Mouse (Mus musculus) heart, postnatal 14 days (tissue): Measurements from ENCODE around the gene Cryab. TPM values are rescaled to one million over a fixed set of nuclear protein-coding genes. Genes with fewer than 3 reads are reported as not detected.

Source experiments
- DNase-seq, 2 experiments: peaks; one replicate each; pipeline ENCODE4 v3.0.0; 2021 to 2022
- intact Hi-C: fragments of 180-260 bp; cut with DNase I; formaldehyde crosslinking; loops from one replicate; pipeline ENCODE4 v1.15.1; 2025
- total RNA-seq, 2 experiments: library from RNA; stranded (reverse); gene quantifications; 2 replicates each; pipeline ENCODE4 v1.2.3; 2021

Cryab gene
- total RNA-seq, 2 experiments from 2014 or later: 1,337 to 1,386 TPM

- intact Hi-C loops: no loop called here
- no peak for DNase-seq
Observed at GRCm38 (mm10) chr9:50740867-50741784, 10.0 kb upstream of the Cryab start.

GRCm38 (mm10) chr9:50742261-50742660 is 8.9 kb upstream of the Cryab start:
- DNase-seq: no peak
- intact Hi-C loops: no loop called here

- DNase-seq: no peak
- intact Hi-C loops: no loop called here
Observed at GRCm38 (mm10) chr9:50742744-50743143, 8.4 kb upstream of the Cryab start.

- no peak for DNase-seq
- intact Hi-C loops: no loop called here
Observed at GRCm38 (mm10) chr9:50745806-50746205, 5.3 kb upstream of the Cryab start.

GRCm38 (mm10) chr9:50746214-50746677 is 4.9 kb upstream of the Cryab start, which contains the start of gene 2310030G06Rik:
Gene 2310030G06Rik (minus strand): TSS chr9:50746536.
- intact Hi-C loops: no loop called here
- peak in 1 of 2 experiments; percentile 33 for DNase-seq

GRCm38 (mm10) chr9:50750706-50751105 is 419 bp upstream of the Cryab start:
- intact Hi-C loops: no loop called here
- no peak for DNase-seq

- DNase-seq: peak; percentile 60 to 65
- intact Hi-C loops: no loop called here
Observed at GRCm38 (mm10) chr9:50752054-50752602, 1.0 kb downstream of the Cryab start, which contains the start of gene Hspb2. Gene Hspb2 (minus strand): TSS chr9:50752354.

GRCm38 (mm10) chr9:50752784-50753615 is 1.9 kb downstream of the Cryab start:
- peak; percentile 82 to 93 for DNase-seq
- intact Hi-C loops: no loop called here

- intact Hi-C loops: no loop called here
- DNase-seq: no peak
Observed at GRCm38 (mm10) chr9:50753947-50754346, 2.8 kb downstream of the Cryab start.

- intact Hi-C loops: no loop called here
Observed at GRCm38 (mm10) chr9:50756711-50757110, 5.6 kb downstream of the Cryab start.

GRCm38 (mm10) chr9:50761520-50762243 is 10.6 kb downstream of the Cryab start:
- no peak for DNase-seq
- intact Hi-C loops: loop anchor here (5.0 kb wide), 1 partner anchor 34 kb away; no protein-coding TSS in a partner anchor

More at GRCm38 (mm10) chr9:50756711-50757110, 5.6 kb downstream of the Cryab start:
- DNase-seq: no peak

GRCm38 (mm10) chr9:50763331-50763730 is 12.2 kb downstream of the Cryab start:
- peak; percentile 30 to 46 for DNase-seq
- intact Hi-C loops: loop anchor here (5.0 kb wide), 1 partner anchor 36 kb away; no protein-coding TSS in a partner anchor

GRCm38 (mm10) chr9:50767531-50768106 is 16.5 kb downstream of the Cryab start:
- DNase-seq: no peak

GRCm38 (mm10) chr9:50768107-50769002 is 17.2 kb downstream of the Cryab start, which contains the start of gene Fdxacb1:
Gene Fdxacb1 (plus strand): TSS chr9:50768236.
- DNase-seq: peak; percentile 96 to 99
- intact Hi-C loops: loop anchor here (5.0 kb wide), 2 partner anchors 61 to 151 kb away; partner anchors contain the start of genes Nkapd1 and Pih1d2

More at GRCm38 (mm10) chr9:50767531-50768106, 16.5 kb downstream of the Cryab start:
- intact Hi-C loops: loop anchor here (5.0 kb wide), 2 partner anchors 60 to 150 kb away; partner anchors contain the start of genes Nkapd1 and Pih1d2

GRCm38 (mm10) chr9:50770011-50770410 is 18.9 kb downstream of the Cryab start:
- peak; percentile 13 to 25 for DNase-seq
- intact Hi-C loops: no loop called here

GRCm38 (mm10) chr9:50774026-50774462 is 22.9 kb downstream of the Cryab start:
- no peak for DNase-seq

GRCm38 (mm10) chr9:50774991-50775612 is 24.0 kb downstream of the Cryab start, which contains the start of the genes Alg9 and 1110032A03Rik:
Gene Alg9 (plus strand): TSS chr9:50775019.
Gene 1110032A03Rik (minus strand): TSS chr9:50775520.
- intact Hi-C loops: no loop called here
- DNase-seq: peak; percentile 90 to 91

More at GRCm38 (mm10) chr9:50774026-50774462, 22.9 kb downstream of the Cryab start:
- intact Hi-C loops: no loop called here
